Mouse (Mus musculus) liver, embryonic 14.5 days (tissue): ENCODE measurements at regions not wholly inside any gene's neighbourhood (a gene's known extent, or its start where the extent isn't known, plus 50 kb on each side); places are given as distances from the start of the nearest gene placed in this dataset.

Source experiments
- CTCF ChIP-seq: IDR thresholded peaks from 2 replicates; pipeline ENCODE4 v1.5.1; 2016; ENCODE audit warnings: antibody characterized with exemption, low read depth, control low read depth
- EP300 ChIP-seq: IDR thresholded peaks from 2 replicates; pipeline ENCODE4 v1.6.1; 2016; ENCODE audit warnings: antibody characterized with exemption, low read depth

GRCm38 (mm10) chr14:25392412-25392811 is 66.6 kb upstream of the Zmiz1 start:
- no peak for TF ChIP-seq CTCF
- no peak for TF ChIP-seq EP300
